Mouse (Mus musculus) heart, embryonic 14.5 days (tissue): ENCODE measurements around the gene Cd247. TPM values are rescaled to one million over a fixed set of nuclear protein-coding genes. Genes with fewer than 3 reads are reported as not detected.

Experiments
- ATAC-seq: fragments of 200-750 bp; cut with Nextera tagmentation; 2 replicates; pipeline ENCODE4 v1.8.0; 2017; ENCODE audit warnings: low read depth, moderate TSS enrichment; ENCODE audit not compliant: insufficient number of reproducible peaks, insufficient read depth, low FRiP score
- H3K27ac ChIP-seq, 2 experiments: fragments of 200-500 bp in 1 of 2; fragments of 300-500 bp in 1 of 2; sonication (generic) in 1 of 2; replicated peaks in 1 of 2; 2 replicates each; pipeline ENCODE4 v1.5.1; 2012 to 2014; ENCODE audit warnings: low read depth in 2 of 2, low read length in 2 of 2, control low read depth in 1 of 2, mild to moderate bottlenecking in 1 of 2, mixed read lengths in 1 of 2; ENCODE audit not compliant: control insufficient read depth in 1 of 2, insufficient read depth in 1 of 2
- H3K27me3 ChIP-seq: fragments of 300-500 bp; sonication (generic); 2 replicates; pipeline ENCODE4 v1.6.1; 2014; ENCODE audit warnings: mild to moderate bottlenecking, low read length, control low read depth; ENCODE audit not compliant: control insufficient read depth, insufficient read depth
- H3K36me3 ChIP-seq: fragments of 300-500 bp; sonication (generic); 2 replicates; pipeline ENCODE4 v1.6.1; 2014; ENCODE audit warnings: mild to moderate bottlenecking, control low read depth, low read length, mixed read lengths; ENCODE audit not compliant: control insufficient read depth, insufficient read depth
- H3K4me1 ChIP-seq, 2 experiments: fragments of 200-500 bp in 1 of 2; fragments of 300-500 bp in 1 of 2; sonication (generic) in 1 of 2; 2 replicates each; pipeline ENCODE4 v1.6.1; 2012 to 2014; ENCODE audit warnings: low read length in 2 of 2, control low read depth in 1 of 2, mixed read lengths in 1 of 2; ENCODE audit not compliant: control insufficient read depth in 2 of 2, insufficient read depth in 2 of 2
- H3K4me2 ChIP-seq: fragments of 300-500 bp; sonication (generic); 2 replicates; pipeline ENCODE4 v1.6.1; 2014; ENCODE audit warnings: mild to moderate bottlenecking, low read length
- H3K4me3 ChIP-seq, 2 experiments: fragments of 200-500 bp in 1 of 2; fragments of 300-500 bp in 1 of 2; sonication (generic) in 1 of 2; 2 replicates each; pipeline ENCODE4 v1.5.1; 2012 to 2014; ENCODE audit warnings: low read length in 2 of 2, mild to moderate bottlenecking in 2 of 2, control low read depth in 1 of 2, low read depth in 1 of 2, moderate library complexity in 1 of 2; ENCODE audit not compliant: control insufficient read depth in 1 of 2, insufficient read depth in 1 of 2
- H3K9ac ChIP-seq: fragments of 300-500 bp; sonication (generic); 2 replicates; pipeline ENCODE4 v1.6.1; 2014; ENCODE audit warnings: mild to moderate bottlenecking, low read length
- H3K9me3 ChIP-seq: fragments of 300-500 bp; sonication (generic); 2 replicates; pipeline ENCODE4 v1.6.1; 2016; ENCODE audit warnings: low read length, control low read depth; ENCODE audit not compliant: control insufficient read depth
- WGBS: fragments of 180-500 bp; shearing (Covaris S2); extraction: QIAGEN DNeasy Blood & Tissue Kit; methylation state at CpG from one replicate; pipeline ENCODE4 v1.1.7; 2014; 5-methylcytosine and 5-hydroxymethylcytosine counted together
- polyA plus RNA-seq: library from polyadenylated mRNA; unstranded; fragments of >200 nt; fragmentation: Nextera tagmentation; extraction: Ambion mirVana; gene quantifications from 2 replicates; pipeline ENCODE4 v1.2.1, GENCODE M21; 2014

The Cd247 gene
- polyA plus RNA-seq, 1 experiment from 2014 or later = 0.59 TPM

DNA sequence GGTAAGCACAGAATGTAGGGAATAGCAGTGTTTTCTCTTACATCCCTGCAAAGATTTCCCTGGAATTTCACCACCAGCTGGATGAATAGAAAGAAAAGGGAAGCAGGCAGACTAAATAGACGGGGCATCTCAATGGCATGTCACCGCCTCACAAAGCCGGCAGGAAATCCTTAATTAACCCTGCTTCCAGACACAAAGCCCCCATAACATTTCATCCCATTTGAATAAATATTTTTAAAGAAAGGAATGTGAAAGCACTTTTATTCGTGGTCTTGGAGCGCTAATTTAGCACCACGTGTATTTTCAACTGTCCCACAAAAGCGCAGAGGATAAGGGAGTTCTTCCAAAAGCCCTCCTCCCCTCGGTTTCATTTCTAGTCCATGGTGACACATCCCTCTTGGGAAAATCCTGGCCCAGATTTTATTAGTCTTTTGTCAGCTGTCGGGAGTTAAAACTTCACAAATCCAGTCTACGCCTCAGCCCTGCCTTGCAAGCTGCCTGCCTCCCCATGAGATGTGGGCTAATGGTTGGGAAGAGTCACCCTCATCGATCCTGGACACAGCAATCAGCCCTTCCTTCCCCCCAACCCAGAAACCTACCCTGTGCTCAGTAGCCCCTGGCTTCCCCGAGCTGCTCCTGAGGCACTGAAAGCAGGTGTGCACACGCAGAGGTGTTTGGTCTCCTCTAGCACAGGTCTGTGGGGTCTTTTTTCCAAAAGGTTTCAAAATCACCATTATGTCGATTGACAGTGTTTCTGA is 26.2 kb downstream of the Cd247 start:
- Histone ChIP-seq H3K27me3 (peaks cover 6% of the 10 kb centered on the region; the same call in 1 of the 2 replicates), H3K4me3 (no peak overlapping the region), H3K27ac (no peak overlapping the region), H3K9ac (no peak overlapping the region), H3K4me2 (peak overlapping the region; percentile 24; the same call in 1 of the 2 replicates), H3K4me1 (peaks cover 10 to 12% of the 10 kb centered on the region in 2 experiments; a peak in 3 of 4 replicates), H3K36me3 (no peaks in the 10 kb centered on the region), H3K9me3 (no peaks in the 10 kb centered on the region)
- WGBS = 49% methylated on average over 14 of the region's 14 CpGs
- no peak for ATAC-seq

DNA sequence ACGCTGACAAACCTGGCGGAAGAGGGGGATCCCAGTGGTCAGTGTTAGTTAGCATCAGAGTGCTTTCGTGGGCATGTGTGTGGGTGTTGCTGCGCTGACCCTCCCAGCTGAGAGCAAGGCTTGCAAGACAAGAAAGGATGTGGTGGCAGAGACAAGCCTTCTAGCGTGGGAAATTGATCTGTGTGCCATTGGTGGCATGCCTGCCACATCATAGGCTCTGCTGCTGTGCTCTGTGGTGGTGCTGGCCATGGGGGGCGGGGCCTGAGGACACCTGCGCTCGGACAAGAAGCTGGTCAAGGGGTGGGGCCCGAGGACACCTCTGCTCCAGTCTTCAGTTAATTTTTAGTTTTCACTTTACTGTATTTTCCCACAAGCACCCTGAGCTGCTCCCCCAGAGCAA is 27.9 kb downstream of the Cd247 start:
- no peak overlapping the region for H3K4me3 ChIP-seq
- H3K4me2 ChIP-seq = no peak overlapping the region
- no peak overlapping the region for H3K9ac ChIP-seq
- no peak overlapping the region for H3K27ac ChIP-seq
- no peaks in the 10 kb centered on the region for H3K9me3 ChIP-seq
- ATAC-seq = no peak
- H3K4me1 ChIP-seq = peaks cover 10 to 12% of the 10 kb centered on the region in 2 experiments; a peak in 3 of 4 replicates
- H3K36me3 ChIP-seq = no peaks in the 10 kb centered on the region
- 87% methylated on average over 9 of the region's 9 CpGs for WGBS
- H3K27me3 ChIP-seq = peaks cover 6% of the 10 kb centered on the region; the same call in 1 of the 2 replicates

DNA sequence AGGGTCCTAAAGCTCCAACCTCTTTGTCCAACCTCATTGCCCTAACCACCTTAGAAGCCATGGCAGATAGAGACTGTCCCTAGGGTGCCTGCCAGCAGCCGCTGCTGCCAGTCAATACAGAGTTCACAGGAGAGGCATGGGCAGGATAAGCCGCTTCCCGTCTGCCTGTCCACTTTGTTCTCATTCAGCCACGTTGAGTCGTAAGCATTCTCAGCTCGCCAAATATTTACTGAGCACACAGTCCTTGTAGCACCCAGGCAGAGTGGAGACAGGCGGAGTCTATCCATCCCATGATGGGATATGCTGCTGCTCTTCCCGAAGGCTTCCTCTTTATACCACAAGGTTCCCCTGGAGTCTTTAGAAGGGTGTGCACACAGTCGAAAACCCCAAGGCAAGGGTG is 28.8 kb downstream of the Cd247 start:
- H3K27me3 ChIP-seq = peaks cover 6% of the 10 kb centered on the region; the same call in 1 of the 2 replicates
- H3K36me3 ChIP-seq = no peaks in the 10 kb centered on the region
- H3K4me3 ChIP-seq = no peak overlapping the region
- WGBS = 47% methylated on average over 9 of the region's 9 CpGs
- no peaks in the 10 kb centered on the region for H3K9me3 ChIP-seq
- no peak overlapping the region for H3K9ac ChIP-seq
- peaks cover 10 to 12% of the 10 kb centered on the region in 2 experiments; a peak in 3 of 4 replicates for H3K4me1 ChIP-seq
- no peak overlapping the region for H3K4me2 ChIP-seq
- H3K27ac ChIP-seq = no peak overlapping the region
- ATAC-seq = no peak

GRCm38 (mm10) chr1:165818145-165818860 is 29.8 kb downstream of the Cd247 start:
- H3K27me3 ChIP-seq = peaks cover 6% of the 10 kb centered on the region; the same call in 1 of the 2 replicates
- no peak for ATAC-seq
- H3K9me3 ChIP-seq = no peaks in the 10 kb centered on the region
- no peaks in the 10 kb centered on the region for H3K36me3 ChIP-seq
- H3K4me1 ChIP-seq = peaks cover 10 to 12% of the 10 kb centered on the region in 2 experiments; a peak in 3 of 4 replicates
- no peak overlapping the region for H3K27ac ChIP-seq
- 0 out of 2 replicates have a peak overlapping the region, but pooled peaks have one; percentile 12 for H3K4me2 ChIP-seq
- 27% methylated on average over 8 of the region's 8 CpGs for WGBS
- H3K4me3 ChIP-seq = no peak overlapping the region
- H3K9ac ChIP-seq = no peak overlapping the region

- H3K9ac ChIP-seq = no peak overlapping the region
- 82% methylated on average over 4 of the region's 4 CpGs for WGBS
- peaks cover 6% of the 10 kb centered on the region; the same call in 1 of the 2 replicates for H3K27me3 ChIP-seq
- peaks cover 10 to 12% of the 10 kb centered on the region in 2 experiments; a peak in 3 of 4 replicates for H3K4me1 ChIP-seq
- H3K9me3 ChIP-seq = no peaks in the 10 kb centered on the region
- H3K36me3 ChIP-seq = no peaks in the 10 kb centered on the region
- no peak for ATAC-seq
- no peak overlapping the region for H3K4me2 ChIP-seq
- no peak overlapping the region for H3K4me3 ChIP-seq
- H3K27ac ChIP-seq = no peak overlapping the region
Measured at GRCm38 (mm10) chr1:165819147-165819546, 30.7 kb downstream of the Cd247 start.

GRCm38 (mm10) chr1:165822031-165822430 is 33.5 kb downstream of the Cd247 start:
- H3K4me1 ChIP-seq = peaks cover 7% of the 10 kb centered on the region in 2 experiments; a peak in 3 of 4 replicates
- H3K9ac ChIP-seq = no peak overlapping the region
- H3K4me2 ChIP-seq = no peak overlapping the region
- H3K27ac ChIP-seq = no peak overlapping the region
- H3K9me3 ChIP-seq = no peaks in the 10 kb centered on the region
- no peaks in the 10 kb centered on the region for H3K36me3 ChIP-seq
- WGBS = 85% methylated on average over 2 of the region's 2 CpGs
- H3K4me3 ChIP-seq = no peak overlapping the region
- no peaks in the 10 kb centered on the region for H3K27me3 ChIP-seq
- ATAC-seq = no peak

DNA sequence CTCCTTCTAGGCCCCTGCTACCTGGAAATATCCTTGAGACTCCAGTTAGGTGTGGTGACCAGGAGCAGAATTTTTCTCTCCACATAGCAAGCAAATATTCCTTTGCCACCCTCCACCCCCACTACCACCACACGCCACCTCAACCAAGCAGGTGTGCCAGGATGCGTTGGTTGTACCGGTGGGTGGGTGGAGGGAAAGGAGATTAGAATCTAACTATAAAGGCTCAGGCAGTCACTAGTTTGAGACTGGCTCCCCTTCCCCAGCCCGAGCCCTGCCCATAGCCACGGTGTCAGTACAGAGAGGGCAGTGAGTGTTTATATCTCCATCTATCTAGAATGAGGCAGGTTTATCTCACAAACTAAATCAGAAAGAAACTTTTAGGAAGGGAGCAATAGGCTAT is 39.7 kb downstream of the Cd247 start:
- ATAC-seq = no peak
- Histone ChIP-seq H3K9ac (no peak overlapping the region), H3K36me3 (no peaks in the 10 kb centered on the region), H3K9me3 (no peaks in the 10 kb centered on the region), H3K4me1 (no peaks in the 10 kb centered on the region), H3K27ac (no peak overlapping the region), H3K4me3 (no peak overlapping the region), H3K4me2 (no peak overlapping the region), H3K27me3 (no peaks in the 10 kb centered on the region)
- WGBS = 78% methylated on average over 5 of the region's 5 CpGs
